Mouse (Mus musculus): ENCODE measurements around the gene Zfp619.
"Not testable (repeated sequence)": the region's sequence is repeated elsewhere in the genome, so short reads cannot be mapped to it uniquely, and the experiment has no call there.

Zfp619 gene

DNA sequence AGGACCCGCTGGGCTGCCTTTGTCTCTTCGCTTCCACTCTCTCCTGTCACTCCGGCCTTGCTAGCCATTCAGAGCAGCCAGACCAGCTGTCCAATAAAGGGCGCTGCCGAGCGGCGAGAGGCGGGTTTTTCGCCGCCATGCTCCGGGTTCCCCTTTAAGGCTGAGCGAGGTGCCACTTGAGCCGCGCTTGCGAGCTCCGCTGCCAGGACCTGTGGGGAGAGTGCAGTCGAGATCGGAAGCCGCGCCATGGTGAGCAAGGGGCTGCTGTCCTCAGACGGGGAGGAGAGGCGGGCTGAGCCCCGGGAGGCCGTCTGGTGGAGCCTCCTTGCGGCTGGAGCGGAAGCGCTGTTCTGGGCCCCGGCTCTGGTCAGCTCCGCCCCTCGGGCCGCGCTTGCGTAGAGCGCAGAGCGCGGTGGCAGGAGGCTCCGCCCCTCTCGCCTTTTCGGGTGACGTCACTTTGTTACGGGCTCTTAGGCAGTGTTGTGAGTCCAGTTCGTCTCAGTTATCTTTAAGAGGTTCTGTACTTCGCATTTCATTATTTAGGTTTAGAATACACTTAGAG, at the start of gene Zfp619:
TSS of gene Zfp619 (plus strand) at position 151 of the 562 bp plus-strand sequence.
- DNase-seq (ENCODE audit: low read depth): peak; percentile 87

DNA sequence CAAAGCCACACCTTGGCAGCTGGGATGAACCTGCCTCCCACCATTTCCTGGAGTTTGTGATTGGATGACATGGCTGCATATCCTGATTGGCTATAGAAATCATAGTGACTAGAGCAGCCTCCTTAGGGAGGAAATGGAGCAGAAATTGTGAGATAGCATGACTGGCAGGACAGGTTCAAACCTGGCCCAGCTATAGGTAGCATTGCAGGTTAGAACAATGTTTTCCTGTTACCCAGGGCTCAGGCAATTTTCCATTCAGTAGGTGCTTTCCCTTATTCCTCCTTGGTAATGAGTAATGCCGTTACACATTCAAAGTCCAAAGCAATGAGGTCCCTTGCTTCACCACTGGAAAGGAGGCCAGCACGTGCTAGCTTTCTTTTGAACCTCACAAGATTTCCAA, 38.6 kb upstream of the Zfp619 start:
- no peak for DNase-seq (ENCODE audit: low read depth)

DNA sequence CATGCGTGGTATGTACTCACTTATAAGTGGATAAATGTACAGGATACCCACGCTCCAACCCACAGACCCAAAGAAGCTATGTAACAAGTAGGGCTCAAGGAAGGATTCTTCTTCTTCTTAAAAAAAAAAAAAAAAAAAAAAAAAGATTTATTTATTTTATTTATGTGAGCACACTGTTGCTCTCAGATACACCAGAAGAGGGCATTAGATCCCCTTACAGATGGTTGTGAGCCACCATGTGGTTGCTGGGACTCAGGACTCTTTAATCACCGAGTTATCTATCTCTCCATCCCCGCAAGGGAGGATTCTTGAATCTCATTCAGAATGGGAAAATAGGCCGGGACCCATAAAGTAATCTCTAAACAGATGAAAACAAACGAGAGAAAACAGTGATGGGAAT, 33.2 kb upstream of the Zfp619 start:
- no peak for DNase-seq (ENCODE audit: low read depth)

DNA sequence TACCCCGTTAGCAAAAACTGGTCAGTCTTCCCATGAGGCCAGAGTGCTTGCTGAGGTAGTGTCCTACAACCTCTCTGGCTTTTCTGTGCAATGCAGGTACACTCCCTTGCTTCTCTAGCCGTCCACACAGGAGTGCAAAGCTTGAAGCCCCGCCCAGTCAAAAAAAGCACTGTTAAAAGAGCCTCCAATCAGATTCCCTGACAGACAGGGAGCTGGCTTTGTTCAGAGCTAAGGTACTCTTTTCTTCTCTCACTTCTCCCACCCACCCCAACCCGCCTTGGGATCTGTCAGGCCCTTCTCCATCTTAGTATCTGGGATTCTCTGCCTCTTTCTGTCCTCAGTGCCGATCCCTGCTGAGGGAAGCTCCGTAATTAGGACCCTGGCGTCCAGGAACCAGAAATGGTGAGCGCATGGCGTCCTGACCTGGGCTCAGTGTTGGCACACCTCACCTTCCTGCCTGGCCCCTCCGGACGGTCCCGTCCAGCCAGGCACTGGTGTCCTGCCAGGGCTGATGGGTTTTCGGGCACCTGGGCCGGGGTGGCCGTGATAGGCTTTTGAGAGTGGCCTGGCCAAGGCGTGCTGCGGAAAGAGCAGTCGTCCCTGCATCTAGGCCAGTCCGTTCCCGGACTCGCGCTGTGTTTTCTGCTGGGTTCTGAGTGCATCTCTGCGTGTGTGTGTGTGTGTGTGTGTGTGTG, 30.3 kb upstream of the Zfp619 start:
- DNase-seq (ENCODE audit: low read depth): no peak

DNA sequence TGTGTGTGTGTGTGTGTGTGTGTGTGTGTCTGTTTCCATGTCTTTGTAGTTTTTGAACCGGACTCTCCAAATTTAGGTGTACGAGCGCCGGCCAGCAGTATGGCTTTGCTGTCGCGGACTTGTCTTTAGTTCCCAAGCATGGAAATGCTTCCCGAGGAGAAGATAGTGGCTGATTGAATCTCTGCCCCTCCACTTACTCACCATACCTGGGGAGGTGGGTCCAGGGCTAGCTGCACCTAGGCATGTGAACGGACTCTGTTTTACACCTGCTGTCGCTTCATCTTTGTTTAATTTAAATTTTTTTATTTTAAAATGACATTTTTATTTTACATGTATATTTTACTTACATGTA, 29.7 kb upstream of the Zfp619 start:
- no peak for DNase-seq (ENCODE audit: low read depth)

DNA sequence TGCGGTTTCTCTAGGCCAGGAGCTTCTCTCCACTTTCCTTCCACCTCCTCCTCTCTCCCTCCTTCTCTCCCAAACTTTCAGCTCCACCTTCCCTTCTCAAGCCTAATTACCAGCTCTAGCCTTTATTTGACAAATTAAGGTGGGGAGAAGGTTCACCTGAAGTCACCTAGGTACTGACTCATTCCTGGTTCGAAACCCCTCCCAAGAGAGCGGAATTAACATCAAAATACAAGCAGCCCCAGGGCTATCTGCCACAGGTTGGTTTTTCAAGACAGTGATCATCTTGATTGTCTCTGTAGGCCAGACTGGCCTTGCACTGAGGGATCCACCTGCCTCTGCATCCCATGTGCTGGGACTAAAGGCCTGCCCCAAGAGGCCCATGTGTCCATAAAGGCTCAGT, 22.9 kb upstream of the Zfp619 start:
- no peak for DNase-seq (ENCODE audit: low read depth)

DNA sequence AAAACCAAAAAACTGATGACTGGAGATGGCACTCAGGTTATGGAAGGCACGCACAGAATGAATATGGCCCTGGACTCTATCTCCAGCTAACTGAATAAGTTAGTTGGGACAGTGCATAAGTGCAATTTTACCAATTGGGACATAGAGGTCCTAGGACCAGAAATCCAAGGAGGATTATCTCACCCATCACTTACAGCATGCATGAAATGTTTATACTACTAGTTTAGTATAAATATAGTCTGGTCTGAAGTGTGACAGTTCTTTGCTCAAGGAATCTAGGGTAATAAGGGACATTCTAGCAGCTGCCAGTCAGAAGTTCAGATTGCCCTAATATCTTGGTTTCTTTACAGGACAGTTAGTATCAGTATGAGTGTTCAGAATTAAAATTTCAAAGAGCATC, 13.5 kb upstream of the Zfp619 start:
- no peak for DNase-seq (ENCODE audit: low read depth)

DNA sequence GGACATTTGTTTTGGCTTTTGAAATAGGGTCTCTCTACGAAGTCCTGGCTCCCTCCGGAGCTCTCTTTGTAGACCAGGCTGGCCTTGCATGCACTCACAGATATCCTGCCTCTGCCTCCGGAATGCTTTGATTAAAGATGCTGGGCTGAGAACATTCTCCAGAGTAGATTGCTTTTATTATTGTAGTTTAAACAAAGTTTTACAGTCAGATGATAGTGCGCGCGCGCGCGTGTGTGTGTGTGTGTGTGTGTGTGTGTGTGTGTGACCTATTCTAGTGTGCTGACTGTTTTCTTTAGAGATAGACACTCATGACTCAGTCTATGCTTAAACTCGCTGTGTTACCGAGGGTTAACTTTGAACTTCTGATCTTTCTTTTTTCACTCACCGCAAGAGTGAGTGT, 796 bp downstream of the Zfp619 start:
- no peak for DNase-seq (ENCODE audit: low read depth)

DNA sequence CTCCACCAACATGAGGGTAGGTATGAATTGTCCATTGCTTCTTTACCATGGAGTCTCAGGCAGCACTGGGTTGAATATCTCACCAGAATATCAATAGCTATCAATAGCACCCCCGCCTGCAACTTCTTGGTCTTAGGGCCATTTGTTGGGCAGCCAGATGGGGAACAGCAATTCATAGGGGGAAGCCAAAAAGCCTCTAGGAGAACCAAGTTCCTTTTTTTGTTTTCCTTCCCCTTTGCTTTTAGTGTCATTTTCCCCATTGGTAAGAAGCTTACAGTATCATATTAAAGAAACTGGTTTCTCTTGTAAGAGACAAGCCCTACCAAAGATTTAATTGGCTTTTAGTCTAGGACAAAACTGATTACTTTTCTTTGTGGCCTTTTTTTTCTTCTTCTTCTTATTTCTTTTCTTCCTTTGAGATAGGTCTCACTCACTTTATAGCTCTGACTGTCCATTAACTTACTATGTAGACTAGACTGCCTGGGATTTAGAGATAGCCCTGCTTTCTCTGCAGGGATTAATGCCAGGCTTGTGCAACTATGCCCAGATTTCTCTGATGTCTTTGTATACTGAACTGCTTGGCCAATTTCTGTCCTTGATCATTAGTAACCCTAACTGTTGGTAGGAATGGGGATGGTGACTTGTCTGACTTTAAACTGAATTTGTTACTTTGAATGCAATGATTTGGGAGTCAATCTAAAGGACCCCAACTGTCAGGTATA, 6.3 kb downstream of the Zfp619 start:
- no peak for DNase-seq (ENCODE audit: low read depth)

DNA sequence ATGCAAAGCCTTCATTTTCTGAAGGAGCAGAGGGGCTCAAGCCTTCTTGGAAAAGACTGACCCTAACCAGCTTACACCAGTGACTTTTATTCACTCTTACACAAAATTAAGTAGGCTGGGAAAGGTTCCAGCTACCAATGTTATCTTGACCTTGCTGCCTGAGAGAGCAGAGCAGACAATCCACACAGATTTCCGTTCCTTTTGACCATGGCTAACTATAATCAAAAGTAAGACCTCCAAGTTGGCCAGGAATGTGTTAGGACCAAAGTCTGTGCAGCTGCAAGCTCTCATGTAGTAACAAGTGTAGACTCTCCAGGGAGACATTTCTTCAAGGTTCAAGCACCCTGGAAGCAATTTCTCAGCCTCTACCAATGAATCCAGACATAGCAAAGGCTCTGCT, 25.6 kb downstream of the Zfp619 start:
- no peak for DNase-seq (ENCODE audit: low read depth)

DNA sequence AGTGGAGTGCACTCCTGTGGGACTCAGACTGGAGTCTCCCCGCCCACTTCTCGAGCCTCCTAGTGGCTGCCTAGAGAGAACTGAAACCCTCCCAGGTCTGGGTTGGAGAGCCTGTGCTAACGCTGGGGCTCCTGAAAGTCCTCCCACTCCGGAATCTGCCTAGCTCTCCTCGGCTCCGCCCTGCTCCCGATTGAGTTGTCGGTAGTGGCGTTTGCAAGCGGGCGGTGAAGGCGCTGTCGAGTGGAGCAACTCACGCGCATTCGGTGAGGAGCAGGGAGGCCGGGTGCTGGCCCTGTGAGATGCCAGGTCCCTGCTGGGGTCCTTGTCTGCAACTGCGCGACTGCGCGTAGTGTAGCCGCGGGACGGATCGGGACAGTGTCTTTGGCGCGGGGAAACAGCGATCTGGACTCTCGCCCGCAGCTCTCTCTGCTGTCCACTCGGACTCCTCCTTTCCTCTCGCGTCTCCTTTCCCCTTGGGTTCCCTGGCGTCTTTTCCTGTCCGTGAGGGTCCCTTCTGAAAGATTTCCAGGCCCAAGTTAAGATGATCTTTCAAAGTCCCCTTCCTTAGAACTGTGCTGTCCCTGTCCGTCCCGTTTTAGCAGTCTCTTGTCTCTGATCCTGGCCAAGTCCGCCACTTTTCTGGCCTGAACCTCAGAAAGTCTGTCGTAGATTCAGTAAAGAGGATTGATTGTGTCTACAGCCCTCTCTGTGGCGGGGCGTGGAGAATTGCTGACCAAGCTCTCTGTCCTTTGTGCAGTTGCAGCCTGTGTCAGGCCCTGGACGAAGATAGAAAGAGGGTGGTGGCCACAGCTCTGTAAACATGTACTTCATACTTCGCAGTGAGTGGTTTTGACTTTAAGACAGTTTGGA, 26.9 kb downstream of the Zfp619 start:
- peak; percentile 50 for DNase-seq (ENCODE audit: low read depth)

DNA sequence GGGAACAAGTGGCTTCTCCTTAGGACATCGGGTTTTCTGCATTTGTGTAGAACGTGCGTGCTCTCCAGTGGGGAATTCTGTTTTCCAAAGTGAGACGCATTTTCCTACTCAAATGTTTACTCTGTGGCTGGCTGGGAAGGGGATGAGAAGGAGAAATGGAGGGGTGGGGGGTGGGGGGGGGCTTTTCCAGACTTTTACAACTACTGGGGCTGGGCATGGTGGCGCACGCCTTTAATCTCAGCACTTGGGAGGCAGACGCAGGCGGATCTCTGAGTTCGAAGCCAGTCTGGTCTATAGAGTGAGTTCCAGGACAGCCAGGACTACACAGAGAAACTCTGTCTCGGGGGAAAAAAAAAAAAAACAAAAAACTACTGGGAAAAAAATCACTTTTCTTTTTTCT, 27.6 kb downstream of the Zfp619 start:
- DNase-seq (ENCODE audit: low read depth): no peak

DNA sequence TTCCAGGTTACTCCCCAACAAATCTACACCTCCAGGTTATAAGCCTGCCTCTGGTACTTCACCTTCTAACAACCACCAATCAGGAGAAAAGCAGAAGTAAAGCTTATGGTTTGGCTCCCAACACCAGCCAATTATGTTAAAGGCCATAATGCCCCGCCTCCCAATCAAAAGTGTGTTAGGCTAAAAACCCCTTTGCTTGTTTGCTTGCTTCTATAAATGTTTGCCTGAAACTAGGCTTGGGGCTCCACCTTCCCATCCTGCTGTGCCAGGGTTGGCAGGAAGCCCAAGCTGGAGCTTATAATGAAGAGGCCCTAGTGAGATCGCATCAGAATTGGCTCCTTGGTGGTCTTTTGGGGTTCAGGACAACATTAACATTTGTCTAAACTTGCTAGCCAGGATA, 31.8 kb downstream of the Zfp619 start:
- no peak for DNase-seq (ENCODE audit: low read depth)

DNA sequence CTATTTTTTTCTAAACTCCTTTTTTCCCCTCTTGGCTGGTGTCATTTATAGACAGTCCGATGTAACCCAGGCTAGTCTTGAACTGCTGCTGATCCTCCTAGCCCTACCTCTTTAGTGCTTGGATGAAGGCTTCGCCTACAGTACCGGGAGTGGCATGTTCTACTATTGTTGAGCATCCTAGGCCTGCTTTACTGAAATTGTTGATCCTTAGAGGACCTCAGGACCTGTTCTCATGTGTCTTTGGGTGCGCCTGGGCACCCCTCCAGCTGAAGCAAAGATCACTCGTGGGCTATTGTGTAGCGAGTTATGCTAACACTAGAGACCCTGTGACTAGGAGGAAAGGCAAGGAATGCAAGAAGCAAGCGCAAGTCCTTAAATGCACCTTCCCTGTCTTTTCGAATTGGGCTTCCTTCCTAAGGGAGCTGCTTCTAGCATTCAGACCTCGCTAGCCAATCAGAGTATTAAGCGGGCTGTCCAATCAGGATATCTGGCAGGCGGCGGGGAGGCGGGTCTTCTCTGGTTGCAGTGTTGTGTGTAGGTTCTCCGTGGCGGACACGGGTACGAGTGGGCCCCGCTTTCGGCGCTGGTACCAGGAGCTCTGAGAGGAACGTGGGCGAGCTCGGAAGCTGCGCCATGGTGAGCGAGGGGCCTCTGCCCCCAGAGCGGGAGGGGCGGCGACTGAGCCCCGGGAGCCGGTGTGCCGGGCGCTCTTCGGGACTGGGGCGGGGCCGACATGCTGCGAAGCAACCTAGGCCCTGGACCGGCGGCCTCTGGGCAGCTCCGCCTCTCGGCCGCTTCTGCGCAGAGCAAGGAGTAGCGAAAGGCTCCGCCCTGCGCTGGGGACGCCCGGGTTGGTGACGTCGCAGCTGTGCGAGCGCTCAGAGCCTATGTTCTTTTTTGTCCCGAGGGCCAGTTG, 34.7 kb downstream of the Zfp619 start:
- DNase-seq (ENCODE audit: low read depth): peak; percentile 80

DNA sequence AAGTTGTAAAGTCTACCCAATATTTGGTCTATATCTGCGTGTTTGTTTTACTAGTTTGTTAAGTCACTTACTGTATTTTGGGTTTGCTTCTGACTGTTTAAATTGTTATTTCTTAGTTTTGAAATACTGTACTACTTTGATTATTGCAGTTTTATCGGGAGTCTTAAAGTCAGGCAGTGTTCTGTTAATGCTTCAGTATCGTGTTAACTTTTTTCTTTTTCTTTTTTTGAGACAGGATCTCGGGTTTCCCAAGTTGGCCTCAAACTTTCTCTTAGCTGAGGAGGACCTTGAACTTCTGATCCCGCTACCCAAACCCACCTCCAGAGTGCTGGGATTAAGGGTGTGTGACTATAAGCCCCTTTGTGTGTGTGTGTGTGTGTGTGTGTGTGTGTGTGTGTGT, 35.4 kb downstream of the Zfp619 start:
- no peak for DNase-seq (ENCODE audit: low read depth)

DNA sequence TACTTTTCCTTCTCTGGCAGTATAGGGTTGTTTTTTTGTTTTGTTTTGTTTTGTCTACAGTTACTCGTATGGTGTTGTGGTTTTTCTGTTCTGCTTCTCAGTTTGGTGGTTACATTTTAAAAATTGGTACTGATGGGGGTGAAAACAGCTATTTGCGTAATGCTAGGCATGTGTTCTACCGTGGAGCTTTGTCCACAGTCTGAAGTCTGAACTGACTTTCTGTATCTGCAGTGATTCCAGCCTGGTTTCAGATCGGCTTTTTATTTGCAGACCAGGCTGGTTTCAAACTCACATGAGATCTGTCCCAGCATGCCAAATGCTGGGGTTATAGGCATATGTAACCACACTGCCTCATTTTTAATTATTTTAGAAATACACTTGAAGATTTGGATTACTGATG, 36.3 kb downstream of the Zfp619 start:
- DNase-seq (ENCODE audit: low read depth): no peak

DNA sequence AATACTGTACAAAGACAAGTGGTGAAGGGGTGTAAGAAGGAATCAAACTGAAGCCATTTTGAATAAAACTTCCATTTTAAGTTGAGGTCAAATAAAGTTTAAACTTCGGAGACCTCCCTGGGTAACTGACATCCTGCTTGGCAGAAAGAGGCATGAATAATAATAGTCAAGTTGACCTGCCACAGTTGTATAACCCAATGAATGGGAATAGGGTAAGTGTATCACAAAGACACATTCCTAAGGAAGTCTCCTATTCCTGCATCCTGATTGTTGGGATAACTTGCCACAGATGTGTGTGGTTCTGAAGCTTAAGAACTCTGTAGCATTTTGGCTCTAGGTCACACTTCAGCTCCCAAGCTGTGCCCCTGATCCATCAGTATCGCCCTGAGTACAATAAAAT, 62.5 kb downstream of the Zfp619 start:
- DNase-seq (ENCODE audit: low read depth): no peak

DNA sequence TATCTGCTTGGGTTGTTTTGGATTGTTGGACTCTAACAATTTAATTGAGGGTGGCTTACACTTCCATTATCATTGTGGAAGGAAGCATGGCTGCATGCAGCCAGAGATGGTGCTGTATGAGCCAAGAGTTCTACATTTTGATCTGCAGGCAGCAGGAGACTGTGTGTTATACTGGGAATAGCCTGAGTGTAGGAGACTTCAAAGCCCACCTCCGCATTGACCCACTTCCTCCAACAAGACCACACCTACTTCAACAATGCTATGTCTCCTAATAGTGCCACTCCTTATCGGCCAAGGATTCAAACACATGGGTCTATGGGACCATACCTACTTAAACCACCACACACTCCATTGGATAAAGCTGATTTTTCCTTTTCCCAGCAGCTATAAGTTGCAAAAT, 63.0 kb downstream of the Zfp619 start:
- DNase-seq (ENCODE audit: low read depth): no peak

DNA sequence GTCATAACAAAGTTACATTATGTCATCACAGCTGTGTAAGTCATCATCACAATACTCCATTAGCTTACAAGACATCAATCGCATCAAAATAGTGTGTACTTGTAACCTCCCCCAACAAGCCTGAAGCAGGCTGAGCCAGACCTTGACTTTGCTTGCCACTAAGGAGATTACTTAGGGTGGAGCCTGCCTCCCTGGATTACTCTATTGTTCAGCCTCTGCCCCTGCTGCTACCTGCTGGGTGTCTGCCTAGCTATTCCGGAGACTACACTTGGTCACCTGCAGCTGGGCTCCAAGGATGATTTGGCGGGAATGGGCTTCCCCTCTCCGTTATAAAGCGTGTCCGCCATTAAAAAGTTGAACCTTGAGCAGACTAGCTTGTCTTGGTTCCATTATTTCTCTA, 69.3 kb downstream of the Zfp619 start:
- not testable (repeated sequence) for DNase-seq (ENCODE audit: low read depth)

DNA sequence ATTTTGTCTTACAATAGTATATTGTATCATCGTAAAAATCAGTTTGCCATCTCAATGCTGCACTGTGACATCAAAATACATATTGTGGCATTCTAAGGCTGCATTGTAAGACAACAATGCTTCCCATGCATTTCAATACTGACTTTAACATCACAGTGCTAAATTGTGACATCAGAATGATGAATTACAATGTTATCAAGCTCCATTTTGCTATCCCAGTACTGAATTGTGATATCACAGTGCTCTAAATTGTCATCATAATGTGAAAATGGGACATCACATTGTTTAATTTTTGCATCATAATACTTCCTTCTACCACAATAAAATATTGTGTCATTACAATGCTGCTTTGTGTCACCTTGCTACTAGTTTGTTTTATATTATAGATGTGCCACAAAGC, 70.5 kb downstream of the Zfp619 start:
- DNase-seq (ENCODE audit: low read depth): no peak

DNA sequence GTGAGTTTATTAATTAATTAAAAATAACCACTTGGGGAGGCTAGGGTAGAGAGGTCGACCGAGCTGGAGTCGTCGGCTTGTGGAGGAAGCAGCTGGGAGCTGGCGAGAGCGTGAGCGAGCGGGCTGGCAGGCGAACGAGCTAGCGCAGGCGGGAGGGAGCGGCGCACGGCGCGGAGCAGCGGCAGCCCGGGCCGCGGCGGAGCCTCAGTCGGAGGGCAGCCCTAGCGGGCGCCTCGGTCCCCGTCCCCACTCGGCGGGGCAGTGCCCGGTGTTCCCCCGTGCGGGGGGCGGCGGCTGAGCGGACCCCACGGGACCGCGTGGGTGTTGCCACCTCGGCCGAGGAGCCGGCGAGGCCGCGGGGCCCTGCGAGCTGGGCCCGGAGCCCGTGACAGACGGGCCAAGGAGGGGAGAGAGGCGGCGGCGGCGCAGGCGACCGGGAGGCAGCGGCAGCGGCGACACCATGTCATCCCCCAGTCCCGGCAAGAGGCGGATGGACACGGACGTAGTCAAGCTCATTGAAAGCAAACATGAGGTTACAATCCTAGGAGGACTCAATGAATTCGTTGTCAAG, 71.0 kb downstream of the Zfp619 start:
- DNase-seq (ENCODE audit: low read depth): not testable (repeated sequence)
